Mouse (Mus musculus): ENCODE measurements at regions not wholly inside any gene's neighbourhood (a gene's known extent, or its start where the extent isn't known, plus 50 kb on each side); places are given as distances from the start of the nearest gene placed in this dataset.

GRCm38 (mm10) chr10:109607121-109607520 is 596.3 kb upstream of the Syt1 start:
- no peak for TF ChIP-seq CTCF (IDR thresholded peaks at IDR 0.05; ENCODE audit: extremely low read depth, insufficient read depth, low read length)
- H3K27ac ChIP-seq (ENCODE audit: insufficient read depth, low read length), result no peak overlapping the region
- H3K4me3 ChIP-seq (ENCODE audit: insufficient read depth, low read length), result no peak overlapping the region
- peaks cover 1% of the 10 kb centered on the region; the same call in 1 of the 2 replicates for H3K4me1 ChIP-seq (ENCODE audit: control insufficient read depth, insufficient read depth, low read length)

GRCm38 (mm10) chr10:109603241-109603640 is 592.5 kb upstream of the Syt1 start:
- H3K4me3 ChIP-seq (ENCODE audit: insufficient read depth, low read length), result no peak overlapping the region
- no peak overlapping the region for H3K27ac ChIP-seq (ENCODE audit: insufficient read depth, low read length)

GRCm38 (mm10) chr10:109598604-109599003 is 587.8 kb upstream of the Syt1 start:
- Histone ChIP-seq H3K4me3 (ENCODE audit: insufficient read depth, low read length) (no peak overlapping the region), H3K4me1 (ENCODE audit: control insufficient read depth, insufficient read depth, low read length) (peaks cover 1% of the 10 kb centered on the region; the same call in 1 of the 2 replicates), H3K27ac (ENCODE audit: insufficient read depth, low read length) (no peak overlapping the region)
- TF ChIP-seq POLR2A (IDR thresholded peaks at IDR 0.05; ENCODE audit: extremely low read depth, insufficient read depth, low read length), result no peak
- TF ChIP-seq CTCF (IDR thresholded peaks at IDR 0.05; ENCODE audit: extremely low read depth, insufficient read depth, low read length), result no peak

More at GRCm38 (mm10) chr10:109603241-109603640, 592.5 kb upstream of the Syt1 start:
- TF ChIP-seq POLR2A (IDR thresholded peaks at IDR 0.05; ENCODE audit: extremely low read depth, insufficient read depth, low read length) (no peak), CTCF (IDR thresholded peaks at IDR 0.05; ENCODE audit: extremely low read depth, insufficient read depth, low read length) (no peak)
- peaks cover 3% of the 10 kb centered on the region; the same call in 1 of the 2 replicates for H3K4me1 ChIP-seq (ENCODE audit: control insufficient read depth, insufficient read depth, low read length)

GRCm38 (mm10) chr10:109573200-109573599 is 562.4 kb upstream of the Syt1 start:
- TF ChIP-seq POLR2A (IDR thresholded peaks at IDR 0.05; ENCODE audit: extremely low read depth, insufficient read depth, low read length) (no peak), CTCF (IDR thresholded peaks at IDR 0.05; ENCODE audit: extremely low read depth, insufficient read depth, low read length) (no peak)
- H3K4me3 ChIP-seq (ENCODE audit: insufficient read depth, low read length), result no peak overlapping the region
- H3K27ac ChIP-seq (ENCODE audit: insufficient read depth, low read length), result no peak overlapping the region
- no peaks in the 10 kb centered on the region for H3K4me1 ChIP-seq (ENCODE audit: control insufficient read depth, insufficient read depth, low read length)

GRCm38 (mm10) chr10:109569798-109570197 is 559.0 kb upstream of the Syt1 start:
- no peak for TF ChIP-seq POLR2A (IDR thresholded peaks at IDR 0.05; ENCODE audit: extremely low read depth, insufficient read depth, low read length)
- no peak for TF ChIP-seq CTCF (IDR thresholded peaks at IDR 0.05; ENCODE audit: extremely low read depth, insufficient read depth, low read length)
- no peaks in the 10 kb centered on the region for H3K4me1 ChIP-seq (ENCODE audit: control insufficient read depth, insufficient read depth, low read length)

GRCm38 (mm10) chr10:109566675-109567074 is 555.9 kb upstream of the Syt1 start:
- no peak overlapping the region for H3K4me3 ChIP-seq (ENCODE audit: insufficient read depth, low read length)
- no peak overlapping the region for H3K27ac ChIP-seq (ENCODE audit: insufficient read depth, low read length)
- TF ChIP-seq CTCF (IDR thresholded peaks at IDR 0.05; ENCODE audit: extremely low read depth, insufficient read depth, low read length), result no peak
- no peaks in the 10 kb centered on the region for H3K4me1 ChIP-seq (ENCODE audit: control insufficient read depth, insufficient read depth, low read length)

More at GRCm38 (mm10) chr10:109569798-109570197, 559.0 kb upstream of the Syt1 start:
- Histone ChIP-seq H3K4me3 (ENCODE audit: insufficient read depth, low read length) (no peak overlapping the region), H3K27ac (ENCODE audit: insufficient read depth, low read length) (no peak overlapping the region)

GRCm38 (mm10) chr10:109561638-109562037 is 550.9 kb upstream of the Syt1 start:
- no peak overlapping the region for H3K4me3 ChIP-seq (ENCODE audit: insufficient read depth, low read length)
- peaks cover 2% of the 10 kb centered on the region; the same call in 1 of the 2 replicates for H3K4me1 ChIP-seq (ENCODE audit: control insufficient read depth, insufficient read depth, low read length)
- H3K27ac ChIP-seq (ENCODE audit: insufficient read depth, low read length), result no peak overlapping the region
- TF ChIP-seq POLR2A (IDR thresholded peaks at IDR 0.05; ENCODE audit: extremely low read depth, insufficient read depth, low read length) (no peak), CTCF (IDR thresholded peaks at IDR 0.05; ENCODE audit: extremely low read depth, insufficient read depth, low read length) (no peak)

- no peak overlapping the region for H3K4me3 ChIP-seq (ENCODE audit: insufficient read depth, low read length)
- H3K4me1 ChIP-seq (ENCODE audit: control insufficient read depth, insufficient read depth, low read length), result peaks cover 2% of the 10 kb centered on the region; the same call in 1 of the 2 replicates
- TF ChIP-seq CTCF (IDR thresholded peaks at IDR 0.05; ENCODE audit: extremely low read depth, insufficient read depth, low read length) (no peak), POLR2A (IDR thresholded peaks at IDR 0.05; ENCODE audit: extremely low read depth, insufficient read depth, low read length) (no peak)
- 0 out of 2 replicates have a peak overlapping the region, but pooled peaks have one; percentile 3 for H3K27ac ChIP-seq (ENCODE audit: insufficient read depth, low read length)
Observed at GRCm38 (mm10) chr10:109561094-109561493, 550.3 kb upstream of the Syt1 start.

- TF ChIP-seq CTCF (IDR thresholded peaks at IDR 0.05; ENCODE audit: extremely low read depth, insufficient read depth, low read length), result no peak
- no peak for TF ChIP-seq POLR2A (IDR thresholded peaks at IDR 0.05; ENCODE audit: extremely low read depth, insufficient read depth, low read length)
- no peak overlapping the region for H3K27ac ChIP-seq (ENCODE audit: insufficient read depth, low read length)
- no peak overlapping the region for H3K4me3 ChIP-seq (ENCODE audit: insufficient read depth, low read length)
- no peaks in the 10 kb centered on the region; the same call in 1 of the 2 replicates for H3K4me1 ChIP-seq (ENCODE audit: control insufficient read depth, insufficient read depth, low read length)
Observed at GRCm38 (mm10) chr10:109543301-109543700, 532.5 kb upstream of the Syt1 start.

- Histone ChIP-seq H3K27ac (ENCODE audit: insufficient read depth, low read length) (no peak overlapping the region), H3K4me3 (ENCODE audit: insufficient read depth, low read length) (no peak overlapping the region), H3K4me1 (ENCODE audit: control insufficient read depth, insufficient read depth, low read length) (no peaks in the 10 kb centered on the region; the same call in 1 of the 2 replicates)
- TF ChIP-seq POLR2A (IDR thresholded peaks at IDR 0.05; ENCODE audit: extremely low read depth, insufficient read depth, low read length), result no peak
- TF ChIP-seq CTCF (IDR thresholded peaks at IDR 0.05; ENCODE audit: extremely low read depth, insufficient read depth, low read length), result no peak
Observed at GRCm38 (mm10) chr10:109540229-109540628, 529.4 kb upstream of the Syt1 start.
